Mouse (Mus musculus): Measurements from ENCODE around the gene Ugt1a1. TPM values are rescaled to one million over a fixed set of nuclear protein-coding genes. Genes with fewer than 3 reads are reported as not detected.

The Ugt1a1 gene
- polyA plus RNA-seq, 1 experiment from 2014 or later: not detected

- H3K4me2 ChIP-seq: no peak overlapping the region
- H3K27me3 ChIP-seq (replicated peaks): no peaks in the 10 kb centered on the region
- WGBS: 71% methylated on average over 4 of the region's 4 CpGs
- no peak overlapping the region for H3K27ac ChIP-seq
- H3K9me3 ChIP-seq: peaks cover 91% of the 10 kb centered on the region
- no peak overlapping the region for H3K4me3 ChIP-seq
- H3K4me1 ChIP-seq: no peaks in the 10 kb centered on the region
- H3K9ac ChIP-seq: no peak overlapping the region
- peak; percentile 4; the same call in 1 of the 2 replicates for ATAC-seq (replicated peaks)
- H3K36me3 ChIP-seq (replicated peaks): no peaks in the 10 kb centered on the region
Observed at GRCm38 (mm10) chr1:88240579-88240978, 28.8 kb downstream of the Ugt1a1 start.

- no peaks in the 10 kb centered on the region for H3K27me3 ChIP-seq (replicated peaks)
- no peak overlapping the region for H3K4me3 ChIP-seq
- H3K4me1 ChIP-seq: no peaks in the 10 kb centered on the region
- peaks cover 89% of the 10 kb centered on the region for H3K9me3 ChIP-seq
- WGBS: 65% methylated on average over 5 of the region's 5 CpGs
- no peak for ATAC-seq (replicated peaks)
- H3K9ac ChIP-seq: no peak overlapping the region
- no peak overlapping the region for H3K4me2 ChIP-seq
- H3K36me3 ChIP-seq (replicated peaks): no peaks in the 10 kb centered on the region
- no peak overlapping the region for H3K27ac ChIP-seq
Observed at GRCm38 (mm10) chr1:88243861-88244260, 32.1 kb downstream of the Ugt1a1 start.

- no peak overlapping the region for H3K9ac ChIP-seq
- H3K27me3 ChIP-seq (replicated peaks): no peaks in the 10 kb centered on the region
- no peaks in the 10 kb centered on the region for H3K4me1 ChIP-seq
- WGBS: 78% methylated on average over 6 of the region's 6 CpGs
- ATAC-seq (replicated peaks): no peak
- no peak overlapping the region for H3K27ac ChIP-seq
- no peaks in the 10 kb centered on the region for H3K36me3 ChIP-seq (replicated peaks)
- no peak overlapping the region for H3K4me3 ChIP-seq
- no peak overlapping the region for H3K4me2 ChIP-seq
- H3K9me3 ChIP-seq: peaks cover 86% of the 10 kb centered on the region
Observed at GRCm38 (mm10) chr1:88245881-88246280, 34.1 kb downstream of the Ugt1a1 start.

GRCm38 (mm10) chr1:88246386-88246785, 34.6 kb downstream of the Ugt1a1 start:
- Histone ChIP-seq H3K27me3 (replicated peaks) (no peaks in the 10 kb centered on the region), H3K36me3 (replicated peaks) (no peaks in the 10 kb centered on the region), H3K4me1 (no peaks in the 10 kb centered on the region), H3K9ac (no peak overlapping the region), H3K4me3 (no peak overlapping the region), H3K4me2 (no peak overlapping the region), H3K9me3 (peaks cover 82% of the 10 kb centered on the region), H3K27ac (no peak overlapping the region)
- WGBS: 47% methylated on average over 6 of the region's 6 CpGs
- no peak for ATAC-seq (replicated peaks)

GRCm38 (mm10) chr1:88247660-88248059, 35.9 kb downstream of the Ugt1a1 start:
- Histone ChIP-seq H3K4me1 (no peaks in the 10 kb centered on the region), H3K36me3 (replicated peaks) (no peaks in the 10 kb centered on the region), H3K27me3 (replicated peaks) (no peaks in the 10 kb centered on the region), H3K27ac (no peak overlapping the region), H3K4me2 (no peak overlapping the region), H3K4me3 (no peak overlapping the region), H3K9me3 (peaks cover 78% of the 10 kb centered on the region), H3K9ac (no peak overlapping the region)
- WGBS: 54% methylated on average over 2 of the region's 2 CpGs
- ATAC-seq (replicated peaks): no peak

GRCm38 (mm10) chr1:88248658-88249057, 36.9 kb downstream of the Ugt1a1 start:
- no peak overlapping the region for H3K9ac ChIP-seq
- no peak for ATAC-seq (replicated peaks)
- H3K27me3 ChIP-seq (replicated peaks): no peaks in the 10 kb centered on the region
- no peaks in the 10 kb centered on the region for H3K4me1 ChIP-seq
- H3K9me3 ChIP-seq: peaks cover 74% of the 10 kb centered on the region
- no peak overlapping the region for H3K4me3 ChIP-seq
- H3K36me3 ChIP-seq (replicated peaks): no peaks in the 10 kb centered on the region
- no peak overlapping the region for H3K4me2 ChIP-seq
- WGBS: 75% methylated on average over 4 of the region's 4 CpGs
- no peak overlapping the region for H3K27ac ChIP-seq

- no peak overlapping the region for H3K4me3 ChIP-seq
- no peaks in the 10 kb centered on the region for H3K27me3 ChIP-seq (replicated peaks)
- no peaks in the 10 kb centered on the region for H3K36me3 ChIP-seq (replicated peaks)
- no peaks in the 10 kb centered on the region for H3K4me1 ChIP-seq
- no peak overlapping the region for H3K9ac ChIP-seq
- no peak overlapping the region for H3K27ac ChIP-seq
- 78% methylated on average over 7 of the region's 7 CpGs for WGBS
- ATAC-seq (replicated peaks): no peak
- peaks cover 65% of the 10 kb centered on the region for H3K9me3 ChIP-seq
- H3K4me2 ChIP-seq: no peak overlapping the region
Observed at GRCm38 (mm10) chr1:88249596-88249995, 37.8 kb downstream of the Ugt1a1 start.

GRCm38 (mm10) chr1:88250023-88250422, 38.3 kb downstream of the Ugt1a1 start:
- Histone ChIP-seq H3K36me3 (replicated peaks) (no peaks in the 10 kb centered on the region), H3K27ac (no peak overlapping the region), H3K9me3 (peaks cover 65% of the 10 kb centered on the region), H3K9ac (no peak overlapping the region), H3K27me3 (replicated peaks) (no peaks in the 10 kb centered on the region), H3K4me2 (no peak overlapping the region), H3K4me1 (no peaks in the 10 kb centered on the region), H3K4me3 (no peak overlapping the region)
- 83% methylated on average over 5 of the region's 5 CpGs for WGBS
- ATAC-seq (replicated peaks): no peak

GRCm38 (mm10) chr1:88253106-88253505, 41.3 kb downstream of the Ugt1a1 start:
- Histone ChIP-seq H3K9ac (no peak overlapping the region), H3K4me3 (no peak overlapping the region), H3K27me3 (replicated peaks) (no peaks in the 10 kb centered on the region), H3K36me3 (replicated peaks) (no peaks in the 10 kb centered on the region), H3K27ac (no peak overlapping the region), H3K4me1 (no peaks in the 10 kb centered on the region), H3K4me2 (no peak overlapping the region), H3K9me3 (peaks cover 52% of the 10 kb centered on the region)
- 75% methylated on average over 8 of the region's 8 CpGs for WGBS
- ATAC-seq (replicated peaks): no peak

GRCm38 (mm10) chr1:88253540-88253939, 41.8 kb downstream of the Ugt1a1 start:
- ATAC-seq (replicated peaks): no peak
- Histone ChIP-seq H3K36me3 (replicated peaks) (no peaks in the 10 kb centered on the region), H3K9me3 (peaks cover 47% of the 10 kb centered on the region), H3K4me1 (no peaks in the 10 kb centered on the region), H3K27me3 (replicated peaks) (no peaks in the 10 kb centered on the region), H3K4me2 (no peak overlapping the region), H3K4me3 (no peak overlapping the region), H3K9ac (no peak overlapping the region), H3K27ac (no peak overlapping the region)
- 72% methylated on average over 6 of the region's 6 CpGs for whole genome bisulfite sequencing

- no peaks in the 10 kb centered on the region for H3K4me1 ChIP-seq
- WGBS: 88% methylated on average over 12 of the region's 12 CpGs
- no peak for ATAC-seq (replicated peaks)
- H3K9ac ChIP-seq: no peak overlapping the region
- H3K4me2 ChIP-seq: no peak overlapping the region
- H3K27ac ChIP-seq: no peak overlapping the region
- no peaks in the 10 kb centered on the region for H3K36me3 ChIP-seq (replicated peaks)
- no peaks in the 10 kb centered on the region for H3K27me3 ChIP-seq (replicated peaks)
- peaks cover 37% of the 10 kb centered on the region for H3K9me3 ChIP-seq
- H3K4me3 ChIP-seq: no peak overlapping the region
Observed at GRCm38 (mm10) chr1:88254793-88255465, 43.2 kb downstream of the Ugt1a1 start.

GRCm38 (mm10) chr1:88255466-88255857, 43.7 kb downstream of the Ugt1a1 start:
- WGBS: 66% methylated on average over 2 of the region's 2 CpGs
- H3K4me1 ChIP-seq: no peaks in the 10 kb centered on the region
- no peak overlapping the region for H3K4me3 ChIP-seq
- no peaks in the 10 kb centered on the region for H3K36me3 ChIP-seq (replicated peaks)
- H3K27me3 ChIP-seq (replicated peaks): no peaks in the 10 kb centered on the region
- peaks cover 32% of the 10 kb centered on the region for H3K9me3 ChIP-seq
- ATAC-seq (replicated peaks): no peak
- no peak overlapping the region for H3K4me2 ChIP-seq
- H3K27ac ChIP-seq: no peak overlapping the region
- no peak overlapping the region for H3K9ac ChIP-seq

- no peak overlapping the region for H3K27ac ChIP-seq
- H3K4me1 ChIP-seq: no peaks in the 10 kb centered on the region
- peaks cover 27% of the 10 kb centered on the region for H3K9me3 ChIP-seq
- no peak overlapping the region for H3K4me3 ChIP-seq
- H3K9ac ChIP-seq: no peak overlapping the region
- no peaks in the 10 kb centered on the region for H3K27me3 ChIP-seq (replicated peaks)
- H3K36me3 ChIP-seq (replicated peaks): peaks cover 4% of the 10 kb centered on the region; the same call in 1 of the 2 replicates
- H3K4me2 ChIP-seq: no peak overlapping the region
- ATAC-seq (replicated peaks): no peak
- 80% methylated on average over 13 of the region's 13 CpGs for WGBS
Observed at GRCm38 (mm10) chr1:88255989-88256754, 44.4 kb downstream of the Ugt1a1 start.

Measured in midbrain, embryonic 15.5 days (tissue).